Mouse (Mus musculus) heart, embryonic 10.5 days (tissue): ENCODE measurements at regions not wholly inside any gene's neighbourhood (a gene's known extent, or its start where the extent isn't known, plus 50 kb on each side); places are given as distances from the start of the nearest gene placed in this dataset.

ENCODE experiments used
- DNase-seq: peaks from one replicate; pipeline ENCODE4 v3.0.0-alpha.2; 2017; ENCODE audit warnings: low spot score
- H3K27ac ChIP-seq: fragments of 300-500 bp; sonication (generic); 2 replicates; pipeline ENCODE4 v1.5.1; 2016; ENCODE audit warnings: mild to moderate bottlenecking
- H3K27me3 ChIP-seq: fragments of 300-500 bp; sonication (generic); 2 replicates; pipeline ENCODE4 v1.6.1; 2016; ENCODE audit warnings: mild to moderate bottlenecking; ENCODE audit not compliant: poor library complexity, insufficient read depth, severe bottlenecking
- H3K36me3 ChIP-seq: fragments of 300-500 bp; sonication (generic); 2 replicates; pipeline ENCODE4 v1.6.1; 2016; ENCODE audit warnings: mild to moderate bottlenecking, moderate library complexity
- H3K4me1 ChIP-seq: fragments of 300-500 bp; sonication (generic); 2 replicates; pipeline ENCODE4 v1.6.1; 2016; ENCODE audit warnings: mild to moderate bottlenecking
- H3K4me3 ChIP-seq: fragments of 300-500 bp; sonication (generic); 2 replicates; pipeline ENCODE4 v1.5.1; 2016; ENCODE audit warnings: mild to moderate bottlenecking, moderate library complexity
- H3K9me3 ChIP-seq: fragments of 300-500 bp; sonication (generic); 2 replicates; pipeline ENCODE4 v1.6.1; 2016; ENCODE audit warnings: mild to moderate bottlenecking, moderate library complexity
- WGBS: fragments of 180-500 bp; shearing (Covaris S2); methylation state at CpG from one replicate; pipeline ENCODE4 v1.1.7; 2016; 5-methylcytosine and 5-hydroxymethylcytosine counted together

GRCm38 (mm10) chr11:117568606-117568991, 84.4 kb downstream of the Gm11733 start:
- DNase-seq, result no peak
- Histone ChIP-seq H3K36me3 (no peaks in the 10 kb centered on the region), H3K27me3 (no peaks in the 10 kb centered on the region), H3K4me3 (no peak overlapping the region), H3K9me3 (no peaks in the 10 kb centered on the region), H3K4me1 (peaks cover 11% of the 10 kb centered on the region), H3K27ac (peak overlapping the region; percentile 56; the same call in 1 of the 2 replicates)
- WGBS, result 76% methylated on average over 9 of the region's 9 CpGs

GRCm38 (mm10) chr11:117569566-117570101, 84.5 kb upstream of the Tnrc6c start:
- no peak overlapping the region for H3K27ac ChIP-seq
- no peak for DNase-seq
- WGBS, result 70% methylated on average over 8 of the region's 8 CpGs

GRCm38 (mm10) chr11:117571858-117572257, 82.2 kb upstream of the Tnrc6c start:
- no peaks in the 10 kb centered on the region for H3K9me3 ChIP-seq
- no peaks in the 10 kb centered on the region for H3K36me3 ChIP-seq
- peaks cover 25% of the 10 kb centered on the region for H3K4me1 ChIP-seq
- no peak overlapping the region for H3K4me3 ChIP-seq
- no peak overlapping the region for H3K27ac ChIP-seq
- no peak for DNase-seq
- 0 out of 2 replicates have a peak, but pooled peaks cover 3% of the 10 kb centered on the region for H3K27me3 ChIP-seq
- 83% methylated on average over 3 of the region's 3 CpGs for WGBS

More at GRCm38 (mm10) chr11:117569566-117570101, 84.5 kb upstream of the Tnrc6c start:
- no peaks in the 10 kb centered on the region for H3K9me3 ChIP-seq
- H3K36me3 ChIP-seq, result no peaks in the 10 kb centered on the region
- H3K27me3 ChIP-seq, result no peaks in the 10 kb centered on the region
- H3K4me3 ChIP-seq, result no peak overlapping the region
- peaks cover 20% of the 10 kb centered on the region for H3K4me1 ChIP-seq

DNA sequence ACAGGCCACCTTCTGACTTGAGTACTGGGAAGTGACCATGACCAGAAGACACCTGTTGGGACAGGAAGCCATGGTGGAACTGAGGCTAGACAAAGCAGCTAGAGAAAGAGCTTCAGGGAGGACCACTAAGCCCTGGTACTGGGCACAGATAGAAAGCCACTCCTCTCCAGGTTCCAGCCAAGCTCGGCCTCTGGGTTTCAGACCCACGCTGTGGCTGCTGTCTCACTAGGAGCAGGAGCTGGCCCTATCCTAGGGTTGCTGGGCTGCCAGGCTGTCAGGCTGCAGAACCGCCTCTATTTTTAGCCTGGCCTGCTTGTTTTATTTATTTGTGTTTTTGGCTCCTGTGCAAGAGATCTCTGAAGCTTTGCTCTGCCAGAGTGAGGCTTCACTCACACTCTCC, 79.4 kb upstream of the Tnrc6c start:
- H3K27me3 ChIP-seq, result 0 out of 2 replicates have a peak, but pooled peaks cover 15% of the 10 kb centered on the region
- WGBS, result 36% methylated on average over 3 of the region's 3 CpGs
- peaks cover 27% of the 10 kb centered on the region for H3K4me1 ChIP-seq
- no peak for DNase-seq
- H3K4me3 ChIP-seq, result no peak overlapping the region
- 0 out of 2 replicates have a peak overlapping the region, but pooled peaks have one; percentile 30 for H3K27ac ChIP-seq
- no peaks in the 10 kb centered on the region for H3K36me3 ChIP-seq
- H3K9me3 ChIP-seq, result no peaks in the 10 kb centered on the region

DNA sequence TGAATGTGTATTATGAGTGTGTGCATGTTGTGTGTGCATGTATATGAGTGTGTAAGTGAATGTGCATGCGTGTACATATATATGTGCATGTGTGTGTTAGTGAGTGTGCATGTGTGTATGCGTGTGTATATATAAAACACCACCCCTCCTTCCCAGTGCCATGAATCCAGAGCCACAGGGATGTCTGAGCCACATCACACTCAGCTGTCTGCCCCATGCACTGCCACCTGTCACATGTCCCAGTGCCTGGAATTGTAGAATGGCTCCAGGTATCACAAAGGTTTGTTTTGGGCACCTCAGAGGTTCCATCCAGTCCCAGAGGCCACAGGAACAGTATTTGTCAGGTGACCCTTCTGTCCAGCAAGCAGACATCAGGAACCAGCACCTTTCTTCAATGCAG, 75.0 kb upstream of the Tnrc6c start:
- Histone ChIP-seq H3K36me3 (no peaks in the 10 kb centered on the region), H3K4me3 (no peak overlapping the region), H3K4me1 (peaks cover 14% of the 10 kb centered on the region), H3K9me3 (no peaks in the 10 kb centered on the region), H3K27ac (no peak overlapping the region), H3K27me3 (0 out of 2 replicates have a peak, but pooled peaks cover 15% of the 10 kb centered on the region)
- no peak for DNase-seq
- 85% methylated on average over 2 of the region's 2 CpGs for WGBS

DNA sequence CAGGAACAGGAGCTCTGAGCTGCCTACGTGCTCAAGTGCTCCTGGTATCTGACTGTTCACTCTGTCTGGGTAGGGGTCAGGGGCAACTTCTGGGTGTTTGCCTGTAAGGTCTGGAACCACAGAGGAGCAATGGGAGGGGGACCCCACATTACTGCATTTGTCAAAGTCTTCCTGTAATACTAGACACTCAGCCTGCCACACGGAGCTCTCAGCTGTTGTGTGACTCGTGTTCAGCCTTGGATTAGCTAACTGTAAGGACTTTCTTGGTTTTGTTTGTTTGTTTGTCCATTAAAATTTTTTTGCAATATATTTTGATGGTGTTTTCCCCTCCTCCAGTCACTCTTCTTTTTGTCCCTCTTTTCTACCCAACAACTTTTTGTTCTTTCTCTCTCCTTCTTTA, 74.4 kb upstream of the Tnrc6c start:
- Histone ChIP-seq H3K27ac (no peak overlapping the region), H3K9me3 (no peaks in the 10 kb centered on the region), H3K4me1 (peaks cover 10% of the 10 kb centered on the region), H3K27me3 (0 out of 2 replicates have a peak, but pooled peaks cover 15% of the 10 kb centered on the region), H3K36me3 (no peaks in the 10 kb centered on the region), H3K4me3 (no peak overlapping the region)
- DNase-seq, result no peak
- 56% methylated on average over 3 of the region's 3 CpGs for WGBS

- no peaks in the 10 kb centered on the region for H3K36me3 ChIP-seq
- 89% methylated on average over 8 of the region's 8 CpGs for whole genome bisulfite sequencing
- H3K4me1 ChIP-seq, result 0 out of 2 replicates have a peak, but pooled peaks cover 5% of the 10 kb centered on the region
- H3K9me3 ChIP-seq, result no peaks in the 10 kb centered on the region
- H3K27me3 ChIP-seq, result no peaks in the 10 kb centered on the region
- H3K4me3 ChIP-seq, result no peak overlapping the region
- H3K27ac ChIP-seq, result no peak overlapping the region
- DNase-seq, result no peak
Observed at GRCm38 (mm10) chr11:117583478-117583877, 70.6 kb upstream of the Tnrc6c start.

- no peak overlapping the region for H3K27ac ChIP-seq
- no peak for DNase-seq
Observed at GRCm38 (mm10) chr11:117585556-117585955, 68.5 kb upstream of the Tnrc6c start.

GRCm38 (mm10) chr11:117586063-117586462, 68.0 kb upstream of the Tnrc6c start:
- no peak for DNase-seq
- WGBS, result 68% methylated on average over 4 of the region's 4 CpGs
- Histone ChIP-seq H3K4me3 (no peak overlapping the region), H3K27ac (no peak overlapping the region), H3K36me3 (no peaks in the 10 kb centered on the region), H3K27me3 (no peaks in the 10 kb centered on the region), H3K9me3 (no peaks in the 10 kb centered on the region), H3K4me1 (peaks cover 17% of the 10 kb centered on the region)

More at GRCm38 (mm10) chr11:117585556-117585955, 68.5 kb upstream of the Tnrc6c start:
- 79% methylated on average over 5 of the region's 5 CpGs for WGBS
- no peaks in the 10 kb centered on the region for H3K27me3 ChIP-seq
- peaks cover 17% of the 10 kb centered on the region for H3K4me1 ChIP-seq
- H3K4me3 ChIP-seq, result no peak overlapping the region
- H3K36me3 ChIP-seq, result no peaks in the 10 kb centered on the region
- no peaks in the 10 kb centered on the region for H3K9me3 ChIP-seq

DNA sequence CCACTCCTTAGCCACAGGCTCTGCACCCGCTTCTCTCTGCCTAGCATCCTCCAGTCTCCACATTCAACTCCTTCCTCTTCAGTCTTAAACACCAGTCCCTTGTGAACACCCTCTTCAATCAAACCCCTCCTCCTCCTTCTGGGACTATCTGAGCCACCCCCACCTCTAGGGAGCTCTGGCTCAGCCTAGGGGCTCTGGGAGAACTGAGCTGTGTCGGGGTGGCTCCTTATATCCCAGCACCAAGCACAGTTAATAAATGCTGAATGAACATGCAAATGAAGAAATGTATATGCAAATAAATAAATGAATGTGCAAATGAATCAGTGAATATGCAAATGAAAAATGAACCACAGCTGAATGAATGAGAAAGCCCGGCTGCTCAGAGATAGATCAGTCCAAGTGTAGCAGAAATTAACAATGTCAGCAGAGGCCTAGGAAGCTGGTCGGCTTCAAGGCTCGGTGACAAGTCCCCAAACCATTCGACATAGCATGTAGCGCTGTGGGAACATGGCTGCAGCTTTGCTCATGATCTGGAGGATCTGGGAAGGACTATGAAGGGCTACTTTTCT, 67.1 kb upstream of the Tnrc6c start:
- H3K4me3 ChIP-seq, result no peak overlapping the region
- H3K9me3 ChIP-seq, result no peaks in the 10 kb centered on the region
- H3K4me1 ChIP-seq, result peaks cover 17% of the 10 kb centered on the region
- no peaks in the 10 kb centered on the region for H3K27me3 ChIP-seq
- WGBS, result 82% methylated on average over 7 of the region's 7 CpGs
- H3K27ac ChIP-seq, result no peak overlapping the region
- no peaks in the 10 kb centered on the region for H3K36me3 ChIP-seq
- no peak for DNase-seq

- Histone ChIP-seq H3K4me3 (no peak overlapping the region), H3K36me3 (no peaks in the 10 kb centered on the region), H3K9me3 (no peaks in the 10 kb centered on the region), H3K4me1 (peaks cover 17% of the 10 kb centered on the region), H3K27me3 (0 out of 2 replicates have a peak, but pooled peaks cover 7% of the 10 kb centered on the region), H3K27ac (peak overlapping the region; percentile 50; the same call in 1 of the 2 replicates)
- WGBS, result 85% methylated on average over 8 of the region's 8 CpGs
- DNase-seq, result no peak
Observed at GRCm38 (mm10) chr11:117589006-117589405, 65.1 kb upstream of the Tnrc6c start.

DNA sequence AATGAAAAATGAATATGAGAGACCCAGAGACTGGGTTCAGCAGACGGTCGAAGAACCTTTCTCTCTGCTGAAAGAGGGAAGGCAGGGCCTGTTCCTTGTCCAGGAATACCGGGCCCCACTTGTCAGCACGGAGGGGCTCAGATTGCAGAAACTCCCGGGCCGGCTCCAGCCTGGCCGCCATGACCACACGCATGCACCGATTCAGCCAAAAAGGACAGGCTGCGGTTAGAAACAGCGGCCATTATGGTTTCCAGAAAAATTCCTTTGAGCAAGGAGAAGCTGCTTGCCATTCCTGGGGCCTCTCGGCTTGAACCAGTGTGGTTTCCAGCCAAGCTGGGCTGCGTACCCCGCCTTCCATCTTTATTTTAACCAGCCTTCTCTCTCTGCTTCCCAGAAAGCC, 64.7 kb upstream of the Tnrc6c start:
- H3K4me1 ChIP-seq, result peaks cover 17% of the 10 kb centered on the region
- H3K9me3 ChIP-seq, result no peaks in the 10 kb centered on the region
- H3K4me3 ChIP-seq, result no peak overlapping the region
- H3K36me3 ChIP-seq, result no peaks in the 10 kb centered on the region
- peaks cover 9% of the 10 kb centered on the region; the same call in 1 of the 2 replicates for H3K27me3 ChIP-seq
- peak overlapping the region; percentile 50 for H3K27ac ChIP-seq
- DNase-seq, result no peak
- 55% methylated on average over 14 of the region's 14 CpGs for WGBS

GRCm38 (mm10) chr11:117592570-117592969, 61.5 kb upstream of the Tnrc6c start:
- DNase-seq, result no peak
- no peaks in the 10 kb centered on the region for H3K36me3 ChIP-seq
- 39% methylated on average over 3 of the region's 3 CpGs for WGBS
- no peak overlapping the region for H3K4me3 ChIP-seq
- peaks cover 11% of the 10 kb centered on the region for H3K4me1 ChIP-seq
- H3K27me3 ChIP-seq, result peaks cover 41% of the 10 kb centered on the region
- H3K9me3 ChIP-seq, result no peaks in the 10 kb centered on the region
- H3K27ac ChIP-seq, result no peak overlapping the region
